Mouse (Mus musculus) intestine, embryonic 14.5 days (tissue): Measurements from ENCODE around the gene Lin9. TPM values are rescaled to one million over a fixed set of nuclear protein-coding genes. Genes with fewer than 3 reads are reported as not detected.

Experiments used
- polyA plus RNA-seq: library from polyadenylated mRNA; unstranded; fragments of >200 nt; fragmentation: Nextera tagmentation; extraction: Ambion mirVana; gene quantifications from 2 replicates; pipeline ENCODE4 v1.2.1, GENCODE M21; 2014

Gene Lin9
- polyA plus RNA-seq, 1 experiment from 2014 or later: 17.2 TPM

Other genes starting within 250 kb of the Lin9 start
- gene Stum, start 157.6 kb upstream of the Lin9 start, polyA plus RNA-seq: 1.7 and 1.9 TPM in 2 replicates
- 139 and 145 TPM in 2 replicates for gene Parp1, start 72.2 kb upstream of the Lin9 start, polyA plus RNA-seq
- 0.15 and 0.27 TPM in 2 replicates for gene Mixl1, start 55.9 kb downstream of the Lin9 start, polyA plus RNA-seq
- 23.0 and 24.7 TPM in 2 replicates for gene Acbd3, start 84.9 kb downstream of the Lin9 start, polyA plus RNA-seq
- 2,025 and 2,200 TPM in 2 replicates for gene H3f3a, start 172.8 kb downstream of the Lin9 start, polyA plus RNA-seq
- gene Sde2, start 210.0 kb downstream of the Lin9 start, polyA plus RNA-seq: 31.4 and 35.5 TPM in 2 replicates